Mouse (Mus musculus) liver, embryonic 15.5 days (tissue): ENCODE results near the gene Sel1l. TPM values are rescaled to one million over a fixed set of nuclear protein-coding genes. Genes with fewer than 3 reads are reported as not detected.

Experiments
- ATAC-seq: fragments of 200-750 bp; cut with Nextera tagmentation; 2 replicates; pipeline ENCODE4 v1.8.0; 2017; ENCODE audit warnings: moderate number of reproducible peaks, mild to moderate bottlenecking, moderate library complexity; ENCODE audit not compliant: insufficient read depth
- H3K27ac ChIP-seq: fragments of 300-500 bp; sonication (generic); replicated peaks from 2 replicates; pipeline ENCODE4 v1.5.1; 2015; ENCODE audit warnings: mild to moderate bottlenecking, inconsistent platforms
- H3K27me3 ChIP-seq: fragments of 300-500 bp; sonication (generic); 2 replicates; pipeline ENCODE4 v1.6.1; 2015; ENCODE audit warnings: mild to moderate bottlenecking, inconsistent platforms
- H3K36me3 ChIP-seq: fragments of 300-500 bp; sonication (generic); replicated peaks from 2 replicates; pipeline ENCODE4 v1.6.1; 2015; ENCODE audit warnings: moderate library complexity, mild to moderate bottlenecking, inconsistent platforms
- H3K4me1 ChIP-seq: fragments of 300-500 bp; sonication (generic); replicated peaks from 2 replicates; pipeline ENCODE4 v1.6.1; 2015; ENCODE audit warnings: inconsistent platforms
- H3K4me2 ChIP-seq: fragments of 300-500 bp; sonication (generic); 2 replicates; pipeline ENCODE4 v1.6.1; 2015; ENCODE audit warnings: moderate library complexity, mild to moderate bottlenecking, inconsistent platforms
- H3K4me3 ChIP-seq: fragments of 300-500 bp; sonication (generic); replicated peaks from 2 replicates; pipeline ENCODE4 v1.5.1; 2015; ENCODE audit warnings: mild to moderate bottlenecking, inconsistent platforms
- H3K9ac ChIP-seq: fragments of 300-500 bp; sonication (generic); 2 replicates; pipeline ENCODE4 v1.6.1; 2015; ENCODE audit warnings: moderate library complexity, mild to moderate bottlenecking, inconsistent platforms
- H3K9me3 ChIP-seq: fragments of 300-500 bp; sonication (generic); replicated peaks from 2 replicates; pipeline ENCODE4 v1.6.1; 2016; ENCODE audit warnings: inconsistent platforms
- WGBS: fragments of 180-500 bp; shearing (Covaris S2); methylation state at CpG from one replicate; pipeline ENCODE4 v1.1.7; 2015; ENCODE audit warnings: mixed read lengths; ENCODE audit not compliant: insufficient replicate concordance; 5-methylcytosine and 5-hydroxymethylcytosine counted together
- polyA plus RNA-seq: library from polyadenylated mRNA; unstranded; fragments of >200 nt; fragmentation: Nextera tagmentation; extraction: Ambion mirVana; gene quantifications from 2 replicates; pipeline ENCODE4 v1.2.1, GENCODE M21; 2015

Sel1l gene
- polyA plus RNA-seq = 37.6 and 40.7 TPM in 2 replicates

GRCm38 (mm10) chr12:91849045-91849467 is at the start of gene Sel1l:
Sel1l (minus strand) TSS chr12:91849157.
- H3K4me1 ChIP-seq = peaks cover 29% of the 10 kb centered on the region
- peak within 1 kb of the TSS; percentile 84 for H3K27ac ChIP-seq
- H3K9ac ChIP-seq = peak within 1 kb of the TSS; percentile 77
- no peaks in the 10 kb centered on the region for H3K9me3 ChIP-seq
- no peaks in the 10 kb centered on the region for H3K36me3 ChIP-seq
- peak within 1 kb of the TSS; percentile 82 for H3K4me3 ChIP-seq
- ATAC-seq = peak; percentile 99
- WGBS = under 1% methylated on average over 35 of the region's 35 CpGs
- H3K4me2 ChIP-seq = peak within 1 kb of the TSS; percentile 79
- no peaks in the 10 kb centered on the region for H3K27me3 ChIP-seq

- no peak overlapping the region for H3K4me3 ChIP-seq
- H3K4me2 ChIP-seq = no peak overlapping the region
- H3K36me3 ChIP-seq = no peaks in the 10 kb centered on the region
- H3K9me3 ChIP-seq = no peaks in the 10 kb centered on the region
- no peaks in the 10 kb centered on the region for H3K4me1 ChIP-seq
- no peak overlapping the region for H3K9ac ChIP-seq
- WGBS = 62% methylated on average over 9 of the region's 9 CpGs
- no peak for ATAC-seq
- H3K27ac ChIP-seq = no peak overlapping the region
- H3K27me3 ChIP-seq = no peaks in the 10 kb centered on the region
These were observed 43.9 kb upstream of the Sel1l start for GRCm38 (mm10) chr12:91892622-91893560.

GRCm38 (mm10) chr12:91880431-91880830 is 31.5 kb upstream of the Sel1l start:
- Histone ChIP-seq H3K9ac (no peak overlapping the region), H3K36me3 (no peaks in the 10 kb centered on the region), H3K4me2 (no peak overlapping the region), H3K9me3 (no peaks in the 10 kb centered on the region), H3K4me1 (no peaks in the 10 kb centered on the region), H3K27me3 (no peaks in the 10 kb centered on the region), H3K27ac (no peak overlapping the region), H3K4me3 (no peak overlapping the region)
- ATAC-seq = no peak
- WGBS = 64% methylated on average over 13 of the region's 13 CpGs

GRCm38 (mm10) chr12:91878912-91879250 is 29.9 kb upstream of the Sel1l start:
- no peak overlapping the region for H3K4me3 ChIP-seq
- no peaks in the 10 kb centered on the region for H3K4me1 ChIP-seq

GRCm38 (mm10) chr12:91878056-91878911 is 29.3 kb upstream of the Sel1l start:
- Histone ChIP-seq H3K27ac (no peak overlapping the region), H3K4me3 (no peak overlapping the region), H3K9me3 (no peaks in the 10 kb centered on the region), H3K9ac (no peak overlapping the region), H3K4me2 (no peak overlapping the region), H3K27me3 (no peaks in the 10 kb centered on the region), H3K36me3 (no peaks in the 10 kb centered on the region), H3K4me1 (no peaks in the 10 kb centered on the region)
- ATAC-seq = no peak
- WGBS = 58% methylated on average over 21 of the region's 21 CpGs

More at GRCm38 (mm10) chr12:91878912-91879250, 29.9 kb upstream of the Sel1l start:
- Histone ChIP-seq H3K27me3 (no peaks in the 10 kb centered on the region), H3K27ac (no peak overlapping the region), H3K9ac (no peak overlapping the region), H3K4me2 (no peak overlapping the region), H3K9me3 (no peaks in the 10 kb centered on the region), H3K36me3 (no peaks in the 10 kb centered on the region)
- 66% methylated on average over 8 of the region's 8 CpGs for WGBS
- ATAC-seq = no peak

- H3K27me3 ChIP-seq = no peaks in the 10 kb centered on the region
- no peak overlapping the region for H3K4me3 ChIP-seq
- no peaks in the 10 kb centered on the region for H3K9me3 ChIP-seq
- H3K9ac ChIP-seq = no peak overlapping the region
- no peaks in the 10 kb centered on the region for H3K36me3 ChIP-seq
- H3K4me1 ChIP-seq = no peaks in the 10 kb centered on the region
- H3K4me2 ChIP-seq = no peak overlapping the region
- 36% methylated on average over 5 of the region's 5 CpGs for WGBS
- no peak overlapping the region for H3K27ac ChIP-seq
- no peak for ATAC-seq
These were observed 28.7 kb upstream of the Sel1l start for GRCm38 (mm10) chr12:91877646-91878045.

GRCm38 (mm10) chr12:91870671-91871070 is 21.7 kb upstream of the Sel1l start:
- H3K4me2 ChIP-seq = no peak overlapping the region
- ATAC-seq = no peak

GRCm38 (mm10) chr12:91869352-91869751 is 20.4 kb upstream of the Sel1l start:
- Histone ChIP-seq H3K4me1 (no peaks in the 10 kb centered on the region), H3K36me3 (no peaks in the 10 kb centered on the region), H3K4me3 (no peak overlapping the region), H3K4me2 (no peak overlapping the region), H3K27me3 (no peaks in the 10 kb centered on the region), H3K27ac (no peak overlapping the region), H3K9me3 (no peaks in the 10 kb centered on the region), H3K9ac (no peak overlapping the region)
- WGBS = 64% methylated on average over 4 of the region's 4 CpGs
- ATAC-seq = no peak

More at GRCm38 (mm10) chr12:91870671-91871070, 21.7 kb upstream of the Sel1l start:
- no peaks in the 10 kb centered on the region for H3K27me3 ChIP-seq
- no peaks in the 10 kb centered on the region for H3K36me3 ChIP-seq
- no peak overlapping the region for H3K9ac ChIP-seq
- H3K27ac ChIP-seq = no peak overlapping the region
- H3K9me3 ChIP-seq = no peaks in the 10 kb centered on the region
- no peaks in the 10 kb centered on the region for H3K4me1 ChIP-seq
- WGBS = 74% methylated on average over 11 of the region's 11 CpGs
- no peak overlapping the region for H3K4me3 ChIP-seq

GRCm38 (mm10) chr12:91854330-91854729 is 5.4 kb upstream of the Sel1l start:
- WGBS = 62% methylated on average over 8 of the region's 8 CpGs
- Histone ChIP-seq H3K4me3 (no peak overlapping the region), H3K27me3 (no peaks in the 10 kb centered on the region), H3K9me3 (no peaks in the 10 kb centered on the region), H3K4me1 (peaks cover 4% of the 10 kb centered on the region; the same call in 1 of the 2 replicates), H3K9ac (no peak overlapping the region), H3K4me2 (no peak overlapping the region), H3K36me3 (no peaks in the 10 kb centered on the region), H3K27ac (no peak overlapping the region)
- ATAC-seq = no peak

- ATAC-seq = peak; percentile 50
- Histone ChIP-seq H3K4me2 (peak overlapping the region; percentile 79), H3K27me3 (no peaks in the 10 kb centered on the region), H3K9me3 (no peaks in the 10 kb centered on the region), H3K9ac (peak overlapping the region; percentile 77), H3K4me3 (peak overlapping the region; percentile 82), H3K27ac (peak overlapping the region; percentile 84), H3K4me1 (peaks cover 30% of the 10 kb centered on the region), H3K36me3 (no peaks in the 10 kb centered on the region)
- 2% methylated on average over 33 of the region's 33 CpGs for WGBS
These were observed 438 bp downstream of the Sel1l start for GRCm38 (mm10) chr12:91848394-91849044.
